Mouse (Mus musculus) cerebellum, adult 11 months (tissue): Measurements from ENCODE around the gene Umad1.

Experiments
- DNase-seq: peaks from one replicate; pipeline ENCODE4 v3.0.0; 2022

The Umad1 gene

GRCm38 (mm10) chr6:8485414-8486175 is 226.5 kb downstream of the Umad1 start:
- DNase-seq = no peak

- DNase-seq = no peak
Observed at GRCm38 (mm10) chr6:8486391-8487043, 227.4 kb downstream of the Umad1 start.

- no peak for DNase-seq
Observed at GRCm38 (mm10) chr6:8487044-8487853, 228.2 kb downstream of the Umad1 start.

- DNase-seq = no peak
Observed at GRCm38 (mm10) chr6:8488249-8488648, 229.2 kb downstream of the Umad1 start.

- DNase-seq = no peak
Observed at GRCm38 (mm10) chr6:8489266-8489665, 230.2 kb downstream of the Umad1 start.

- DNase-seq = no peak
Observed at GRCm38 (mm10) chr6:8489938-8490585, 231.0 kb downstream of the Umad1 start.

GRCm38 (mm10) chr6:8492248-8492647 is 233.2 kb downstream of the Umad1 start:
- DNase-seq = no peak

- no peak for DNase-seq
Observed at GRCm38 (mm10) chr6:8495109-8495826, 236.2 kb downstream of the Umad1 start.

- DNase-seq = no peak
Observed at GRCm38 (mm10) chr6:8495827-8496222, 236.7 kb downstream of the Umad1 start.

GRCm38 (mm10) chr6:8497234-8497867 is 238.3 kb downstream of the Umad1 start:
- DNase-seq = no peak

- DNase-seq = no peak
Observed at GRCm38 (mm10) chr6:8497868-8498257, 238.8 kb downstream of the Umad1 start.

- no peak for DNase-seq
Observed at GRCm38 (mm10) chr6:8498961-8499360, 239.9 kb downstream of the Umad1 start.

GRCm38 (mm10) chr6:8503953-8504352 is 244.9 kb downstream of the Umad1 start:
- DNase-seq = no peak

- no peak for DNase-seq
Observed at GRCm38 (mm10) chr6:8504521-8505228, 245.6 kb downstream of the Umad1 start.

GRCm38 (mm10) chr6:8506631-8507030 is 247.5 kb downstream of the Umad1 start:
- DNase-seq = no peak
